Mouse (Mus musculus): Measurements from ENCODE around the gene Kcnma1. TPM values are rescaled to one million over a fixed set of nuclear protein-coding genes. Genes with fewer than 3 reads are reported as not detected.

Kcnma1 gene
- total and polyA plus RNA-seq, 3 experiments = not detected

GRCm38 (mm10) chr14:23824267-23824666 lies 190.0 kb downstream of the Kcnma1 start:
- H3K79me2 ChIP-seq (ENCODE audit: control insufficient read depth, insufficient read depth, low read length, poor library complexity) = no peaks in the 10 kb centered on the region
- H3K27me3 ChIP-seq (ENCODE audit: control insufficient read depth in 1 of 2, insufficient read depth in 2 of 2, low read length in 2 of 2) = no peaks in the 10 kb centered on the region
- no peaks in the 10 kb centered on the region for H3K36me3 ChIP-seq (ENCODE audit: control insufficient read depth in 1 of 2, insufficient read depth in 2 of 2, low read length in 2 of 2)
- no peaks in the 10 kb centered on the region for H3K9me3 ChIP-seq (replicated peaks; ENCODE audit: insufficient read depth, low read length)
- no peak for DNase-seq (ENCODE audit: low read depth, low spot score)
- TF ChIP-seq TBP (IDR thresholded peaks at IDR 0.05; ENCODE audit: low read depth, low read length) (no peak), ELF1 (IDR thresholded peaks at IDR 0.05; ENCODE audit: low read depth, low read length) (no peak), MEF2A (IDR thresholded peaks at IDR 0.05; ENCODE audit: extremely low read depth, insufficient replicate concordance, low read depth, low read length, poor library complexity, severe bottlenecking) (no peak), NRF1 (IDR thresholded peaks at IDR 0.05; ENCODE audit: insufficient read depth, low read depth, low read length, poor library complexity, severe bottlenecking) (no peak), GABPA (IDR thresholded peaks at IDR 0.05; ENCODE audit: low read depth, low read length) (no peak), NELFE (IDR thresholded peaks at IDR 0.05; ENCODE audit: low read depth, low read length) (no peak), CHD2 (IDR thresholded peaks at IDR 0.05; ENCODE audit: low read length) (no peak), TAL1 (IDR thresholded peaks at IDR 0.05; ENCODE audit: low read length) (no peak), GATA1 (IDR thresholded peaks at IDR 0.05; ENCODE audit: low read depth, low read length) (no peak)
- no peak overlapping the region for H3K27ac ChIP-seq (ENCODE audit: control insufficient read depth, low read depth, low read length)
- no peak overlapping the region for H3K4me3 ChIP-seq (ENCODE audit: control insufficient read depth in 1 of 2, insufficient read depth in 1 of 2, low read depth in 2 of 2, low read length in 2 of 2)
- H3K4me1 ChIP-seq (ENCODE audit: control insufficient read depth in 1 of 2, insufficient read depth in 2 of 2, low read length in 2 of 2) = no peaks in the 10 kb centered on the region
- no peak overlapping the region for H3K9ac ChIP-seq (ENCODE audit: control insufficient read depth, low read depth, low read length, poor library complexity, severe bottlenecking)

GRCm38 (mm10) chr14:23817585-23817984 lies 196.7 kb downstream of the Kcnma1 start:
- DNase-seq (ENCODE audit: low read depth, low spot score) = no peak
- no peaks in the 10 kb centered on the region for H3K36me3 ChIP-seq (ENCODE audit: control insufficient read depth in 1 of 2, insufficient read depth in 2 of 2, low read length in 2 of 2)
- no peaks in the 10 kb centered on the region for H3K4me1 ChIP-seq (ENCODE audit: control insufficient read depth in 1 of 2, insufficient read depth in 2 of 2, low read length in 2 of 2)
- no peak overlapping the region for H3K4me3 ChIP-seq (ENCODE audit: control insufficient read depth in 1 of 2, insufficient read depth in 1 of 2, low read depth in 2 of 2, low read length in 2 of 2)
- no peaks in the 10 kb centered on the region for H3K9me3 ChIP-seq (replicated peaks; ENCODE audit: insufficient read depth, low read length)
- H3K27me3 ChIP-seq (ENCODE audit: control insufficient read depth in 1 of 2, insufficient read depth in 2 of 2, low read length in 2 of 2) = no peaks in the 10 kb centered on the region
- H3K9ac ChIP-seq (ENCODE audit: control insufficient read depth, low read depth, low read length, poor library complexity, severe bottlenecking) = no peak overlapping the region
- H3K27ac ChIP-seq (ENCODE audit: control insufficient read depth, low read depth, low read length) = no peak overlapping the region
- H3K79me2 ChIP-seq (ENCODE audit: control insufficient read depth, insufficient read depth, low read length, poor library complexity) = no peaks in the 10 kb centered on the region
- no peak for TF ChIP-seq GATA1 (IDR thresholded peaks at IDR 0.05; ENCODE audit: low read depth, low read length)
- no peak for TF ChIP-seq TAL1 (IDR thresholded peaks at IDR 0.05; ENCODE audit: low read length)
- TF ChIP-seq CHD1 (IDR thresholded peaks at IDR 0.05; ENCODE audit: low read depth, low read length) = no peak
- TF ChIP-seq MAZ (IDR thresholded peaks at IDR 0.05; ENCODE audit: low read depth, low read length) = no peak
- TF ChIP-seq ELF1 (IDR thresholded peaks at IDR 0.05; ENCODE audit: low read depth, low read length) = no peak
- TF ChIP-seq POLR2AphosphoS2 (IDR thresholded peaks at IDR 0.05; ENCODE audit: low read length) = no peak
- TF ChIP-seq ZC3H11A (IDR thresholded peaks at IDR 0.05; ENCODE audit: low read depth, low read length) = no peak
- TF ChIP-seq MAX (IDR thresholded peaks at IDR 0.05; ENCODE audit: low read length) = no peak
- TF ChIP-seq JUND (IDR thresholded peaks at IDR 0.05; ENCODE audit: low read depth, low read length) = no peak
- no peak for TF ChIP-seq MEF2A (IDR thresholded peaks at IDR 0.05; ENCODE audit: extremely low read depth, insufficient replicate concordance, low read depth, low read length, poor library complexity, severe bottlenecking)
- no peak for TF ChIP-seq ETS1 (IDR thresholded peaks at IDR 0.05; ENCODE audit: low read depth, low read length)
- no peak for TF ChIP-seq ZKSCAN1 (IDR thresholded peaks at IDR 0.05; ENCODE audit: low read depth, low read length)
- no peak for TF ChIP-seq CTCF (IDR thresholded peaks at IDR 0.05 in 2 of 3, conservative IDR thresholded peaks at IDR 0.05 in 1 of 3; ENCODE audit: control insufficient read depth in 1 of 3, insufficient read depth in 1 of 3, low read depth in 2 of 3, low read length in 3 of 3, poor library complexity in 1 of 3, severe bottlenecking in 1 of 3)
- no peak for TF ChIP-seq EP300 (IDR thresholded peaks at IDR 0.05; ENCODE audit: low read depth in 1 of 2, low read length in 2 of 2)
- no peak for TF ChIP-seq SMC3 (IDR thresholded peaks at IDR 0.05; ENCODE audit: low read depth, low read length)
- no peak for TF ChIP-seq KAT2A (conservative IDR thresholded peaks at IDR 0.05; ENCODE audit: low read depth, low read length)
- no peak for TF ChIP-seq MAFK (IDR thresholded peaks at IDR 0.05; ENCODE audit: borderline replicate concordance, low read depth, low read length)

All from MEL (cell line).